In genomic region chr6:85856194-85856678, GRCm38 (mm10) we compare ENCODE assay signal across 9 mouse cellular contexts. TPM values are rescaled to one million over a fixed set of nuclear protein-coding genes. Genes with fewer than 3 reads are reported as not detected.
DNase-seq lines count a peak whose midpoint lies in the region; ATAC-seq and TF ChIP-seq lines count a peak whose summit lies in the region.
"Had no signal": no experiment of that assay in that cellular context is flagged by ENCODE, and none has a peak within 500 bp of the region (broad histone marks: within the 10 kb centered on the region; RNA-seq: fewer than 3 reads in every experiment).

No protein-coding gene starts in this region.

- no peak for DNase-seq in hindbrain, embryonic 11.5 days (ENCODE audit: low spot score)
- peak; percentile 65 to 80 for DNase-seq in heart, adult 9 months (ENCODE audit: low spot score in 2 of 2)
- DNase-seq in layer of hippocampus, postnatal 10 days (ENCODE audit: low spot score in 2 of 2) = peak; percentile 68 to 76
- DNase-seq in midbrain, postnatal 0 days (ENCODE audit: low spot score) = peak; percentile 79
- no peak for DNase-seq in spleen, adult 18-20 months

- H3K4me1 ChIP-seq in hindbrain, embryonic 15.5 days (replicated peaks) = no peaks in the 10 kb centered on the region
- H3K4me1 ChIP-seq in hindbrain, embryonic 11.5 days (replicated peaks; ENCODE audit: control insufficient read depth, insufficient read depth, low read length) = no peaks in the 10 kb centered on the region
- H3K4me1 ChIP-seq in midbrain, postnatal 0 days (ENCODE audit: insufficient read depth, low read length) = no peaks in the 10 kb centered on the region
- H3K4me1 ChIP-seq in intestine, embryonic 16.5 days (ENCODE audit: control insufficient read depth, insufficient read depth, low read length) = no peaks in the 10 kb centered on the region

- H3K36me3 ChIP-seq in hindbrain, embryonic 15.5 days = no peaks in the 10 kb centered on the region
- no peaks in the 10 kb centered on the region for H3K36me3 ChIP-seq in hindbrain, embryonic 11.5 days (ENCODE audit: control insufficient read depth, insufficient read depth, low read length)
- H3K36me3 ChIP-seq in midbrain, postnatal 0 days (ENCODE audit: insufficient read depth, low read length) = no peaks in the 10 kb centered on the region
- no peaks in the 10 kb centered on the region for H3K36me3 ChIP-seq in intestine, embryonic 16.5 days (ENCODE audit: control insufficient read depth, insufficient read depth, low read length)

- H3K4me3 ChIP-seq in hindbrain, embryonic 15.5 days = no peak overlapping the region
- no peak overlapping the region for H3K4me3 ChIP-seq in hindbrain, embryonic 11.5 days (ENCODE audit: low read depth, low read length)
- no peak overlapping the region for H3K4me3 ChIP-seq in midbrain, postnatal 0 days (ENCODE audit: low read depth, low read length)
- no peak overlapping the region for H3K4me3 ChIP-seq in intestine, embryonic 16.5 days (ENCODE audit: low read length)

- no peak overlapping the region for H3K27ac ChIP-seq in hindbrain, embryonic 15.5 days (replicated peaks)
- no peak overlapping the region for H3K27ac ChIP-seq in hindbrain, embryonic 11.5 days (ENCODE audit: low read depth, low read length)
- no peak overlapping the region for H3K27ac ChIP-seq in midbrain, postnatal 0 days (ENCODE audit: low read depth, low read length)
- no peak overlapping the region for H3K27ac ChIP-seq in intestine, embryonic 16.5 days (ENCODE audit: low read length)

- TF ChIP-seq CTCF in midbrain, postnatal 0 days (IDR thresholded peaks at IDR 0.05) = no peak

- peak; percentile 96 for ATAC-seq in hindbrain, embryonic 15.5 days (ENCODE audit: low FRiP score, low read depth)
- no peak for ATAC-seq in hindbrain, embryonic 11.5 days (ENCODE audit: low FRiP score)
- ATAC-seq in cerebellum, adult (ENCODE audit: insufficient number of reproducible peaks, low FRiP score, low TSS enrichment) = peak; percentile 75
- peak; percentile 89 for ATAC-seq in midbrain, postnatal 0 days (ENCODE audit: low FRiP score)
- ATAC-seq in intestine, embryonic 16.5 days = no peak

- no peaks in the 10 kb centered on the region for H3K27me3 ChIP-seq in hindbrain, embryonic 15.5 days
- H3K27me3 ChIP-seq in hindbrain, embryonic 11.5 days (ENCODE audit: control insufficient read depth, insufficient read depth, low read length) = no peaks in the 10 kb centered on the region
- no peaks in the 10 kb centered on the region for H3K27me3 ChIP-seq in midbrain, postnatal 0 days (ENCODE audit: insufficient read depth, low read length)
- H3K27me3 ChIP-seq in intestine, embryonic 16.5 days (replicated peaks; ENCODE audit: control insufficient read depth, insufficient read depth, low read length) = no peaks in the 10 kb centered on the region

- WGBS in hindbrain, embryonic 15.5 days = 60% methylated on average over 1 of the region's 1 CpGs
- 64% methylated on average over 1 of the region's 1 CpGs for WGBS in hindbrain, embryonic 11.5 days
- 69% methylated on average over 1 of the region's 1 CpGs for WGBS in midbrain, postnatal 0 days
- WGBS in intestine, embryonic 16.5 days = 69% methylated on average over 1 of the region's 1 CpGs

- no peaks in the 10 kb centered on the region for H3K9me3 ChIP-seq in hindbrain, embryonic 15.5 days
- H3K9me3 ChIP-seq in hindbrain, embryonic 11.5 days (ENCODE audit: control insufficient read depth, low read length) = no peaks in the 10 kb centered on the region
- H3K9me3 ChIP-seq in midbrain, postnatal 0 days (ENCODE audit: low read length) = no peaks in the 10 kb centered on the region
- no peaks in the 10 kb centered on the region for H3K9me3 ChIP-seq in intestine, embryonic 16.5 days (ENCODE audit: control insufficient read depth, low read length)

- no peak overlapping the region for H3K4me2 ChIP-seq in hindbrain, embryonic 15.5 days
- no peak overlapping the region for H3K4me2 ChIP-seq in hindbrain, embryonic 11.5 days (replicated peaks; ENCODE audit: low read depth, low read length)
- no peak overlapping the region for H3K4me2 ChIP-seq in midbrain, postnatal 0 days (ENCODE audit: low read depth, low read length, poor library complexity, severe bottlenecking)
- no peak overlapping the region for H3K4me2 ChIP-seq in intestine, embryonic 16.5 days (ENCODE audit: low read depth, low read length)

- H3K9ac ChIP-seq in hindbrain, embryonic 15.5 days = no peak overlapping the region
- H3K9ac ChIP-seq in hindbrain, embryonic 11.5 days (ENCODE audit: low read depth, low read length) = no peak overlapping the region
- H3K9ac ChIP-seq in midbrain, postnatal 0 days (replicated peaks; ENCODE audit: low read length, poor library complexity, severe bottlenecking) = no peak overlapping the region
- H3K9ac ChIP-seq in intestine, embryonic 16.5 days (ENCODE audit: low read depth, low read length) = no peak overlapping the region

RNA-seq across cellular contexts. Expression of gene Nat8f2, which starts 12.7 kb away (rescaled TPM):
- not detected in 2 replicates for polyA plus RNA-seq in hindbrain, embryonic 15.5 days (2015; fragmentation: Nextera tagmentation; extraction: Ambion mirVana)
- 0.12 TPM in 1 of 2 replicates, not detected in the other for polyA plus RNA-seq in hindbrain, embryonic 11.5 days (2014; fragmentation: Nextera tagmentation; extraction: Ambion mirVana)
- 1 to 10 TPM in 1 of 2 experiments, under 1 TPM in 1; 0.76 to 1.1 TPM for total RNA-seq in layer of hippocampus, postnatal 10 days (2021)
- total RNA-seq in midbrain, postnatal 0 days (2014; rRNA removed) = not detected in 2 replicates
- polyA plus RNA-seq in midbrain, postnatal 0 days (2015; fragmentation: Nextera tagmentation; extraction: Ambion mirVana) = 0.06 TPM in 1 of 2 replicates, not detected in the other
- polyA plus RNA-seq in intestine, embryonic 16.5 days (2015; fragmentation: Nextera tagmentation; extraction: Ambion mirVana) = 0.04 TPM in 1 of 2 replicates, not detected in the other

RNA-seq across cellular contexts. Expression of gene Nat8, which starts 24.4 kb away (rescaled TPM):
- polyA plus RNA-seq in hindbrain, embryonic 15.5 days (2015; fragmentation: Nextera tagmentation; extraction: Ambion mirVana) = 0.14 TPM in 1 of 2 replicates, not detected in the other
- 0.15 TPM in 1 of 2 replicates, not detected in the other for polyA plus RNA-seq in hindbrain, embryonic 11.5 days (2014; fragmentation: Nextera tagmentation; extraction: Ambion mirVana)
- 1 to 10 TPM; 1.3 to 1.8 TPM for total RNA-seq in layer of hippocampus, postnatal 10 days (2021)
- total RNA-seq in midbrain, postnatal 0 days (2014; rRNA removed) = 0.49 TPM in 1 of 2 replicates, not detected in the other
- 0.54 and 0.91 TPM in 2 replicates for polyA plus RNA-seq in midbrain, postnatal 0 days (2015; fragmentation: Nextera tagmentation; extraction: Ambion mirVana)
- 7.3 and 12.6 TPM in 2 replicates for polyA plus RNA-seq in intestine, embryonic 16.5 days (2015; fragmentation: Nextera tagmentation; extraction: Ambion mirVana)
- total RNA-seq: MEL had no signal

RNA-seq across cellular contexts. Expression of gene Nat8f5, which starts 35.5 kb away (rescaled TPM):
- 0.16 and 0.26 TPM in 2 replicates for polyA plus RNA-seq in hindbrain, embryonic 15.5 days (2015; fragmentation: Nextera tagmentation; extraction: Ambion mirVana)
- polyA plus RNA-seq in hindbrain, embryonic 11.5 days (2014; fragmentation: Nextera tagmentation; extraction: Ambion mirVana) = not detected in 2 replicates
- 1 to 10 TPM; 1.5 TPM for total RNA-seq in layer of hippocampus, postnatal 10 days (2021)
- total RNA-seq in midbrain, postnatal 0 days (2014; rRNA removed) = 0.49 TPM in 1 of 2 replicates, not detected in the other
- polyA plus RNA-seq in midbrain, postnatal 0 days (2015; fragmentation: Nextera tagmentation; extraction: Ambion mirVana) = 0.52 and 0.73 TPM in 2 replicates
- polyA plus RNA-seq in intestine, embryonic 16.5 days (2015; fragmentation: Nextera tagmentation; extraction: Ambion mirVana) = 0.59 and 0.65 TPM in 2 replicates
- total RNA-seq: MEL had no signal

RNA-seq across cellular contexts. Expression of gene Nat8f6, which starts 35.5 kb away (rescaled TPM):
- not detected in 2 replicates for polyA plus RNA-seq in hindbrain, embryonic 15.5 days (2015; fragmentation: Nextera tagmentation; extraction: Ambion mirVana)
- polyA plus RNA-seq in hindbrain, embryonic 11.5 days (2014; fragmentation: Nextera tagmentation; extraction: Ambion mirVana) = not detected in 2 replicates
- total RNA-seq in layer of hippocampus, postnatal 10 days (2021) = under 1 TPM; 0.48 to 0.87 TPM
- 1.1 TPM in 1 of 2 replicates, not detected in the other for total RNA-seq in midbrain, postnatal 0 days (2014; rRNA removed)
- polyA plus RNA-seq in midbrain, postnatal 0 days (2015; fragmentation: Nextera tagmentation; extraction: Ambion mirVana) = not detected in 2 replicates
- not detected in 2 replicates for polyA plus RNA-seq in intestine, embryonic 16.5 days (2015; fragmentation: Nextera tagmentation; extraction: Ambion mirVana)
- total RNA-seq: MEL had no signal

RNA-seq across cellular contexts. Expression of gene Nat8f4, which starts 48.4 kb away (rescaled TPM):
- 6.2 and 6.6 TPM in 2 replicates for polyA plus RNA-seq in hindbrain, embryonic 15.5 days (2015; fragmentation: Nextera tagmentation; extraction: Ambion mirVana)
- polyA plus RNA-seq in hindbrain, embryonic 11.5 days (2014; fragmentation: Nextera tagmentation; extraction: Ambion mirVana) = 4.8 and 5.2 TPM in 2 replicates
- total RNA-seq in layer of hippocampus, postnatal 10 days (2021) = 1 to 10 TPM; 3.8 to 4.3 TPM
- total RNA-seq in midbrain, postnatal 0 days (2014; rRNA removed) = 4.9 and 6.2 TPM in 2 replicates
- 5.6 and 6.4 TPM in 2 replicates for polyA plus RNA-seq in midbrain, postnatal 0 days (2015; fragmentation: Nextera tagmentation; extraction: Ambion mirVana)
- polyA plus RNA-seq in intestine, embryonic 16.5 days (2015; fragmentation: Nextera tagmentation; extraction: Ambion mirVana) = 6.3 and 6.4 TPM in 2 replicates

Comparison
In these comparisons a context has a peak if more than half of its experiments do, and no peak if none do; other contexts are left out.
1. ATAC-seq: peak in hindbrain, embryonic 15.5 days (single experiment), cerebellum, adult (single experiment) and midbrain, postnatal 0 days (single experiment); none in hindbrain, embryonic 11.5 days (single experiment) and intestine, embryonic 16.5 days (single experiment).
2. DNase-seq: peak in heart, adult 9 months (2 of 2), layer of hippocampus, postnatal 10 days (2 of 2) and midbrain, postnatal 0 days (single experiment); none in hindbrain, embryonic 11.5 days (single experiment) and spleen, adult 18-20 months (0 of 2).